Mouse (Mus musculus) heart, embryonic 14.5 days (tissue): ENCODE data around the gene Trim67. TPM values are rescaled to one million over a fixed set of nuclear protein-coding genes. Genes with fewer than 3 reads are reported as not detected.

ENCODE experiments used
- ATAC-seq: fragments of 200-750 bp; cut with Nextera tagmentation; 2 replicates; pipeline ENCODE4 v1.8.0; 2017; ENCODE audit warnings: low read depth, moderate TSS enrichment; ENCODE audit not compliant: insufficient number of reproducible peaks, insufficient read depth, low FRiP score
- H3K27ac ChIP-seq, 2 experiments: fragments of 200-500 bp in 1 of 2; fragments of 300-500 bp in 1 of 2; sonication (generic) in 1 of 2; replicated peaks in 1 of 2; 2 replicates each; pipeline ENCODE4 v1.5.1; 2012 to 2014; ENCODE audit warnings: low read depth in 2 of 2, low read length in 2 of 2, control low read depth in 1 of 2, mild to moderate bottlenecking in 1 of 2, mixed read lengths in 1 of 2; ENCODE audit not compliant: control insufficient read depth in 1 of 2, insufficient read depth in 1 of 2
- H3K27me3 ChIP-seq: fragments of 300-500 bp; sonication (generic); 2 replicates; pipeline ENCODE4 v1.6.1; 2014; ENCODE audit warnings: mild to moderate bottlenecking, low read length, control low read depth; ENCODE audit not compliant: control insufficient read depth, insufficient read depth
- H3K36me3 ChIP-seq: fragments of 300-500 bp; sonication (generic); 2 replicates; pipeline ENCODE4 v1.6.1; 2014; ENCODE audit warnings: mild to moderate bottlenecking, control low read depth, low read length, mixed read lengths; ENCODE audit not compliant: control insufficient read depth, insufficient read depth
- H3K4me1 ChIP-seq, 2 experiments: fragments of 200-500 bp in 1 of 2; fragments of 300-500 bp in 1 of 2; sonication (generic) in 1 of 2; 2 replicates each; pipeline ENCODE4 v1.6.1; 2012 to 2014; ENCODE audit warnings: low read length in 2 of 2, control low read depth in 1 of 2, mixed read lengths in 1 of 2; ENCODE audit not compliant: control insufficient read depth in 2 of 2, insufficient read depth in 2 of 2
- H3K4me2 ChIP-seq: fragments of 300-500 bp; sonication (generic); 2 replicates; pipeline ENCODE4 v1.6.1; 2014; ENCODE audit warnings: mild to moderate bottlenecking, low read length
- H3K4me3 ChIP-seq, 2 experiments: fragments of 200-500 bp in 1 of 2; fragments of 300-500 bp in 1 of 2; sonication (generic) in 1 of 2; 2 replicates each; pipeline ENCODE4 v1.5.1; 2012 to 2014; ENCODE audit warnings: low read length in 2 of 2, mild to moderate bottlenecking in 2 of 2, control low read depth in 1 of 2, low read depth in 1 of 2, moderate library complexity in 1 of 2; ENCODE audit not compliant: control insufficient read depth in 1 of 2, insufficient read depth in 1 of 2
- H3K9ac ChIP-seq: fragments of 300-500 bp; sonication (generic); 2 replicates; pipeline ENCODE4 v1.6.1; 2014; ENCODE audit warnings: mild to moderate bottlenecking, low read length
- H3K9me3 ChIP-seq: fragments of 300-500 bp; sonication (generic); 2 replicates; pipeline ENCODE4 v1.6.1; 2016; ENCODE audit warnings: low read length, control low read depth; ENCODE audit not compliant: control insufficient read depth
- WGBS: fragments of 180-500 bp; shearing (Covaris S2); extraction: QIAGEN DNeasy Blood & Tissue Kit; methylation state at CpG from one replicate; pipeline ENCODE4 v1.1.7; 2014; 5-methylcytosine and 5-hydroxymethylcytosine counted together
- polyA plus RNA-seq: library from polyadenylated mRNA; unstranded; fragments of >200 nt; fragmentation: Nextera tagmentation; extraction: Ambion mirVana; gene quantifications from 2 replicates; pipeline ENCODE4 v1.2.1, GENCODE M21; 2014

The Trim67 gene
- polyA plus RNA-seq: 0.16 and 0.22 TPM in 2 replicates

DNA sequence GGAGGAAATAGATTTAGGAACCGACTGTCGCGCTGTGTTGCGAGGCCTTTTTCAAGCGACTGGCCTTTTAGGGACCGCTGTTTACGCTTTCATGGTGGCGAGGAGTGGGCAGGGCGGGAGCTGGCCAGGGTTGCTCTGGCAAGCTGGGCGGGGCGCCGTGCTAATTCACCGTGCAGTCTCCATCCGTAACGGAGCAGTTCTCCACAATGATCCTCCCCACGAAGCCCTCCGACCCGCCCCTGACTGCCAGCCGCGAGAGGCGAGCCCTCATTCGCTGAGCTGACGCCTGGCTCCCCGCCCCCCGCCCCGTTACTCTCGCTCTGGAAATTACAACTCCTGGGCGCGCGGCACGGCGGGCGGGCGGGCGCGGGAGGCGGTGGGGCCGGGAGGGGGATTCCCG, at the start of gene Trim67:
Trim67 (plus strand) TSS at position 385 of the 400 bp plus-strand sequence.
- ATAC-seq: peak; percentile 74

DNA sequence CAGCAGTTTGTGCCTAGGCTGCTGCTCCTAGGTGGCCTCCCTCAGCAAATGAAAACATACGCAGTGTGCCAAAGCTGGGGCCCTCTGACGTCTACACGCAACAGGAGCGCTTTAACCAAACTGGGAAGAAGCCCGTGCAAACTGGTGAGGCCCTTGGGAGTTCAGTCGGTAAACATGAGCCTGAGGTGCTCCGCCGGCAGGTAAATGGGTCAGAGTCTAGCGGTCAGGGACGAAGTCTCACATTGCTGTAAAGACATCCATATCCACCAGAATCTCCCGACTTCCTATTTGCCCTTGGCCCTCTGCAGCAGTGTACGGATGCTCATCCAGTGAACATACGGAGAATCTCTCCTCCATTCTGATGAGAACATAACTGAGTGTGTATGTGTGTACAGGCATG, 46.2 kb upstream of the Trim67 start:
- H3K27me3 ChIP-seq: peaks cover 17% of the 10 kb centered on the region
- H3K4me3 ChIP-seq: no peak overlapping the region
- no peak overlapping the region for H3K9ac ChIP-seq
- no peak overlapping the region for H3K27ac ChIP-seq
- peaks cover 5 to 9% of the 10 kb centered on the region in 2 experiments; a peak in 3 of 4 replicates for H3K4me1 ChIP-seq
- no peak for ATAC-seq
- no peaks in the 10 kb centered on the region for H3K9me3 ChIP-seq
- H3K4me2 ChIP-seq: no peak overlapping the region
- H3K36me3 ChIP-seq: no peaks in the 10 kb centered on the region
- WGBS: 70% methylated on average over 13 of the region's 13 CpGs

More for the DNA sequence above, at the start of gene Trim67:
- under 1% methylated on average over 31 of the region's 39 CpGs for WGBS
- peaks cover 44% of the 10 kb centered on the region for H3K27me3 ChIP-seq
- H3K36me3 ChIP-seq: no peaks in the 10 kb centered on the region
- peak within 1 kb of the TSS; percentile 23 to 53; a peak in 2 of 4 replicates for H3K27ac ChIP-seq
- peaks cover 12 to 29% of the 10 kb centered on the region in 2 experiments for H3K4me1 ChIP-seq
- peak within 1 kb of the TSS; percentile 51 to 70 for H3K4me3 ChIP-seq
- peak within 1 kb of the TSS; percentile 62 for H3K9ac ChIP-seq
- peak within 1 kb of the TSS; percentile 100 for H3K4me2 ChIP-seq
- H3K9me3 ChIP-seq: no peaks in the 10 kb centered on the region

DNA sequence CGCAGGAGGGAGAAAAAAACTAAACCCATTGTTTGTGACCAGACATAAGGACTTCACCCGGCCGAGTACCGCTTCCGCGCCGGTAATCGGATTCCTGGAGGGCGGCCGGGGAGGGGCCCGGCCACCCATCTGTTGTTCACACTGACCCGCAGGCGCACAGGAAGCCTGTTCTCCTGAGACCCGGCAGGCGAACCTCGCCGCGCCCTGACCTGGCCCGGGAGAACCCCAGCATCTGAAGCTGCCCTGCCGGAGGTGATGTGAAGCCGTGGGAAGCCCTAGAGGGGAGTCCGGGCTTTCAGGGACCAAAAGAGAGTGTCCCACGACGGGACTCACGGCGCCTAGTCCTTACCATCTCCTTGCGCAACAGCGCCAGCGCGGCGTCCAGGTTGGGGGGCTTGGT, 41.7 kb upstream of the Trim67 start:
- H3K27ac ChIP-seq: no peak overlapping the region

DNA sequence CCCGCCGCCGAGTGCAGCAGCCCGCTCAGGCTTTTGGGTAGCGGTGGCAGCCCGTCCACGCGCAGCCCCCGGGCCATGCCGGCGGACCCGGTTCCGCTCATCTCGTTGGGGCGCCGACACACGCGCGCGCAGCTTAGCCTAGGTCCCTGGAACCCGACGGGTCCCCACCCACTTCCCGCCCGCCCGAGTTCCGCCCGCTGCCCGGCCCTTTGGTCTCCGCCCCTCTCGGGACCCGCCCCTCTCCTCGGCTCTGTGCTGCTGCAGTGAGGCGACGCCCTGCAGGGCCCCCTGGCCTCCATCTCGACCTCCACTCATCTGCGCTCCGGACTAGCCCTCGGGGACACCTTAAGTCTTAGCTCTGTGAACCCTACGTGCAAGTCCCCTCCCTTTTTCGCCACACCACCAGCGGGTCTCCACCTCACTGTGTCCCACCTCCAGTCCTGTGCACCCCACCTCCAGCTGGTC, 41.2 kb upstream of the Trim67 start, which contains the start of gene Fam89a:
Fam89a (minus strand) TSS at position 124 of the 465 bp plus-strand sequence.
- under 1% methylated on average over 41 of the region's 41 CpGs for WGBS
- Histone ChIP-seq H3K4me3 (peak within 1 kb of the TSS; percentile 62 to 63), H3K4me1 (peaks cover 9 to 10% of the 10 kb centered on the region in 2 experiments; a peak in 3 of 4 replicates), H3K9ac (peak within 1 kb of the TSS; percentile 69), H3K27me3 (peaks cover 37% of the 10 kb centered on the region), H3K9me3 (no peaks in the 10 kb centered on the region), H3K36me3 (no peaks in the 10 kb centered on the region), H3K27ac (no peak within 1 kb of the TSS), H3K4me2 (peak within 1 kb of the TSS; percentile 93)
- ATAC-seq: peak; percentile 51; the same call in 1 of the 2 replicates

More for the DNA sequence above, 41.7 kb upstream of the Trim67 start:
- WGBS: under 1% methylated on average over 29 of the region's 31 CpGs
- Histone ChIP-seq H3K36me3 (no peaks in the 10 kb centered on the region), H3K9me3 (no peaks in the 10 kb centered on the region), H3K9ac (peak overlapping the region; percentile 69), H3K27me3 (peaks cover 37% of the 10 kb centered on the region), H3K4me2 (peak overlapping the region; percentile 93), H3K4me3 (peak overlapping the region; percentile 62 to 63), H3K4me1 (peaks cover 9 to 10% of the 10 kb centered on the region in 2 experiments; a peak in 3 of 4 replicates)
- ATAC-seq: no peak

DNA sequence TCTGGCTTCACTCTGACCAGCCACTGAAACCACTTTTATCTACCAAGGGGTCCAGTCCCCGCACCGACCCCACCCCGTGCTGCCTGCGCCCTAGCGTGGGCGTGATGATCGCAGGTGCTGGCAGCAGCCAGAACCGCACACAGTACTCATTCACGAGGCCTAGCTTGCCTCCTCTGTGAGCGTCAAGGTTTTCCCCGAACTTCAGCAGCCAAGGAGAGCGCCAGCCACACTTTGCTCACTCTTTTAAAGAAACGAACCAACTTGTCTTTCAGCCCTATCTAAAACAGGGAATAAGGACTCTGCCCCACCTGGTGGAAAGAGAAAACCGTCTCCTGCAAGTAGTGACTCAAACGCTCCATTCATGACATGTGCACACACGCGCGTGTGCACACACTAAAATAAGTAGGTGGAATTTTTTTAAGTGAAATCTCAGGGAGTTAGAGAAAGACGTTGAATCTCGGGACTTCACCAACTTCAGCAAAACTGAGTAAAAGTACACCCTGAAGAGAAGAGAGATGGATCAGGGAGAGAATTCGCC, 40.5 kb upstream of the Trim67 start:
- peak overlapping the region; percentile 93; the same call in 1 of the 2 replicates for H3K4me2 ChIP-seq
- peaks cover 37% of the 10 kb centered on the region for H3K27me3 ChIP-seq
- no peaks in the 10 kb centered on the region for H3K9me3 ChIP-seq
- H3K27ac ChIP-seq: no peak overlapping the region
- peaks cover 9 to 10% of the 10 kb centered on the region in 2 experiments; a peak in 3 of 4 replicates for H3K4me1 ChIP-seq
- ATAC-seq: no peak
- WGBS: 48% methylated on average over 21 of the region's 21 CpGs
- H3K4me3 ChIP-seq: peak overlapping the region in 1 of 2 experiments; percentile 62; a peak in 1 of 4 replicates
- H3K9ac ChIP-seq: no peak overlapping the region
- H3K36me3 ChIP-seq: no peaks in the 10 kb centered on the region

DNA sequence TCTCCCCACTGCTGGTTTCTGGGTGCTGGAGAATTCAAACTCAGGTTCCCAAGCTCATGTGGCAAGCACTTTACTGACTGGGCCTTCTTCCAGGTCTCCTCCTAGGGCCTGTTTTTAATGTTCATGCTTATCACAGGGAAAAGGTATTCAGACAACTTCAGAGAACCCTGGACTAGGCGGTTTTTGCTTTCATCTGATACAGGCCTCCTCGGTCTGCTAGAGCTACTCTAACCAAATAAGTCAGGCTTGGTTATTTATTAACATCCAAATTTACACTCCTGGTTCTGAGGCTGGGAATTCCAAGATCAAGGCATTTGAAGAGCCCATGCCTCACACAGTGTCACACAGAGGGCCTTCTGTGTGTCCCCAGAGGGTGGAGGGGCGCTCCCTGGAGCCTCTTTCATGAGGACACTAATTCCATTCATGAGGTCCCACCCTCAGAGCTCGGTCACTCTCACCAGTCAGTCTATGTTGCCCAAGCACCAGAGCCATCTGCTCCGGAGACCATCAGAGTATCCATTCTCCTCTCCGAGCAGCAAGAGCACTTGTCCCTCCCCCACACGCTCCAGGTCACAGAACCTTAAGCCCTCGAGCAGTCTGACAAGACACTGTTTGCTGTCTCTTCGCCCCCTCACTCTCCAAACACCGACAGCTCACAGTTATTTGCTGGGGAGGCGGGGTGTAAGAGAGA, 38.6 kb upstream of the Trim67 start:
- Histone ChIP-seq H3K9ac (no peak overlapping the region), H3K4me1 (peaks cover 9 to 10% of the 10 kb centered on the region in 2 experiments; a peak in 3 of 4 replicates), H3K4me3 (no peak overlapping the region), H3K9me3 (no peaks in the 10 kb centered on the region), H3K27me3 (peaks cover 37% of the 10 kb centered on the region), H3K27ac (no peak overlapping the region), H3K4me2 (no peak overlapping the region), H3K36me3 (no peaks in the 10 kb centered on the region)
- 25% methylated on average over 11 of the region's 11 CpGs for WGBS
- ATAC-seq: no peak

DNA sequence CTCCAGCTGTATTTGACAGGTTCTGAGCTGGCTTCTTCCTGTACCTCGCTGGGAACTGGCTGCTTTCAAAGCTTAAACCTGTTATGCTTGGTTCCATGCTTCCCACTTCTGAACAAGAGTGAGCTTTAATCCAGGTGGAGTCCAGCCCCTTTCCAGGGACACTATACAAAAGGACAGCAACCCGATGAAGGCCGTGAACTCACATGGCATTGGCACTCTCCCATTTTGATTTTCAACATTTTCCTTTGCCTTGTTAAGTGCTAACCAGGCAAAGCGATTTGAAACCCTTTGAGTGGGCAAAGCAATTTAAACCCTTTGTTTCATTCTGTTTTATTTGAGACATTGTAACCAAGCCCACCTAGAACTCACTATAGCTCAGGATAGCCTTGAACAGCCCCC, 38.1 kb upstream of the Trim67 start:
- Histone ChIP-seq H3K4me3 (no peak overlapping the region), H3K36me3 (no peaks in the 10 kb centered on the region), H3K27me3 (peaks cover 35% of the 10 kb centered on the region), H3K4me1 (peaks cover 9 to 10% of the 10 kb centered on the region in 2 experiments; a peak in 3 of 4 replicates), H3K9ac (no peak overlapping the region), H3K4me2 (no peak overlapping the region), H3K27ac (no peak overlapping the region), H3K9me3 (no peaks in the 10 kb centered on the region)
- no peak for ATAC-seq
- 59% methylated on average over 4 of the region's 4 CpGs for WGBS
